Mouse (Mus musculus) frontal cortex, postnatal 36 days (tissue): ENCODE data around the gene Atf4.

Experiments
- DNase-seq, 2 experiments: peaks; one replicate each; pipeline ENCODE4 v3.0.0; 2022; ENCODE audit warnings: low spot score in 2 of 2

Gene Atf4

GRCm38 (mm10) chr15:80249672-80250071 lies 5.3 kb upstream of the Atf4 start:
- DNase-seq, result no peak

- DNase-seq, result no peak
Observed at GRCm38 (mm10) chr15:80250586-80250985, 4.4 kb upstream of the Atf4 start.

- DNase-seq, result no peak
Observed at GRCm38 (mm10) chr15:80253530-80253929, 1.5 kb upstream of the Atf4 start.

- no peak for DNase-seq
Observed at GRCm38 (mm10) chr15:80254207-80254606, 777 bp upstream of the Atf4 start.

- DNase-seq, result peak; percentile 53 to 57
Observed at GRCm38 (mm10) chr15:80255646-80256121, 700 bp downstream of the Atf4 start.

GRCm38 (mm10) chr15:80256242-80256641 lies 1.3 kb downstream of the Atf4 start:
- no peak for DNase-seq

GRCm38 (mm10) chr15:80256656-80257601 lies 1.9 kb downstream of the Atf4 start:
- no peak for DNase-seq

- no peak for DNase-seq
Observed at GRCm38 (mm10) chr15:80257602-80258239, 2.7 kb downstream of the Atf4 start.

- DNase-seq, result peak in 1 of 2 experiments; percentile 27
Observed at GRCm38 (mm10) chr15:80258240-80259170, 3.5 kb downstream of the Atf4 start.

GRCm38 (mm10) chr15:80259406-80260045 lies 4.5 kb downstream of the Atf4 start:
- DNase-seq, result no peak

- DNase-seq, result peak; percentile 81 to 87
Observed at GRCm38 (mm10) chr15:80260677-80261076, 5.7 kb downstream of the Atf4 start.

- no peak for DNase-seq
Observed at GRCm38 (mm10) chr15:80261100-80261499, 6.1 kb downstream of the Atf4 start.

GRCm38 (mm10) chr15:80263610-80264575 lies 8.9 kb downstream of the Atf4 start, which contains the start of gene Rps19bp1:
Rps19bp1 (minus strand) TSS chr15:80264315.
- peak; percentile 85 to 91 for DNase-seq

GRCm38 (mm10) chr15:80266281-80266680 lies 11.3 kb downstream of the Atf4 start:
- peak; percentile 66 to 91 for DNase-seq

- no peak for DNase-seq
Observed at GRCm38 (mm10) chr15:80271858-80272396, 16.9 kb downstream of the Atf4 start.

GRCm38 (mm10) chr15:80277107-80277506 lies 22.1 kb downstream of the Atf4 start:
- no peak for DNase-seq

GRCm38 (mm10) chr15:80277625-80278024 lies 22.6 kb downstream of the Atf4 start:
- no peak for DNase-seq

GRCm38 (mm10) chr15:80278121-80278759 lies 23.3 kb downstream of the Atf4 start:
- DNase-seq, result peak in 1 of 2 experiments; percentile 88

- no peak for DNase-seq
Observed at GRCm38 (mm10) chr15:80279053-80279452, 24.1 kb downstream of the Atf4 start.
